Mouse (Mus musculus) intestine, postnatal 0 days (tissue): ENCODE measurements around the gene Tnfrsf9. TPM values are rescaled to one million over a fixed set of nuclear protein-coding genes. Genes with fewer than 3 reads are reported as not detected.

Experiments
- ATAC-seq: fragments of 200-750 bp; cut with Nextera tagmentation; 2 replicates; pipeline ENCODE4 v1.8.0; 2017; ENCODE audit warnings: mild to moderate bottlenecking, moderate TSS enrichment, moderate library complexity
- H3K27ac ChIP-seq: fragments of 300-500 bp; sonication (generic); 2 replicates; pipeline ENCODE4 v1.5.1; 2014; ENCODE audit warnings: mild to moderate bottlenecking, low read depth, low read length, moderate library complexity
- H3K27me3 ChIP-seq: fragments of 300-500 bp; sonication (generic); replicated peaks from 2 replicates; pipeline ENCODE4 v1.6.1; 2014; ENCODE audit warnings: low read length, mixed read lengths; ENCODE audit not compliant: control insufficient read depth, insufficient read depth
- H3K36me3 ChIP-seq: fragments of 300-500 bp; sonication (generic); 2 replicates; pipeline ENCODE4 v1.6.1; 2014; ENCODE audit warnings: mild to moderate bottlenecking, moderate library complexity; ENCODE audit not compliant: control insufficient read depth, insufficient read depth
- H3K4me1 ChIP-seq: fragments of 300-500 bp; sonication (generic); replicated peaks from 2 replicates; pipeline ENCODE4 v1.6.1; 2014; ENCODE audit warnings: antibody characterized with exemption, low read length, mixed read lengths; ENCODE audit not compliant: control insufficient read depth, insufficient read depth
- H3K4me2 ChIP-seq: fragments of 300-500 bp; sonication (generic); replicated peaks from 2 replicates; pipeline ENCODE4 v1.6.1; 2014; ENCODE audit warnings: low read depth, mild to moderate bottlenecking, moderate library complexity
- H3K4me3 ChIP-seq: fragments of 300-500 bp; sonication (generic); 2 replicates; pipeline ENCODE4 v1.5.1; 2014; ENCODE audit warnings: low read depth, low read length
- H3K9ac ChIP-seq: fragments of 300-500 bp; sonication (generic); 2 replicates; pipeline ENCODE4 v1.6.1; 2014; ENCODE audit warnings: mild to moderate bottlenecking, low read depth, low read length
- H3K9me3 ChIP-seq: fragments of 300-500 bp; sonication (generic); 2 replicates; pipeline ENCODE4 v1.6.1; 2016; ENCODE audit warnings: mixed run types; ENCODE audit not compliant: control insufficient read depth
- CTCF ChIP-seq: sonication (generic); IDR thresholded peaks from 2 replicates; pipeline ENCODE4 v1.5.1; 2016; ENCODE audit warnings: low read depth, mild to moderate bottlenecking, control low read depth, antibody characterized with exemption, moderate library complexity
- WGBS: fragments of 180-500 bp; shearing (Covaris S2); extraction: QIAGEN DNeasy Blood & Tissue Kit; methylation state at CpG from one replicate; pipeline ENCODE4 v1.1.7; 2014; 5-methylcytosine and 5-hydroxymethylcytosine counted together
- polyA plus RNA-seq: library from polyadenylated mRNA; unstranded; fragments of >200 nt; fragmentation: Nextera tagmentation; extraction: Ambion mirVana; gene quantifications from 2 replicates; pipeline ENCODE4 v1.2.1, GENCODE M21; 2015

Tnfrsf9 gene
- polyA plus RNA-seq, 1 experiment from 2014 or later = 0.20 TPM

- H3K4me3 ChIP-seq = no peak overlapping the region
- H3K4me1 ChIP-seq = 0 out of 2 replicates have a peak, but pooled peaks cover 4% of the 10 kb centered on the region
- H3K4me2 ChIP-seq = no peak overlapping the region
- no peak for TF ChIP-seq CTCF
- no peak overlapping the region for H3K9ac ChIP-seq
- WGBS = 73% methylated on average over 8 of the region's 8 CpGs
- H3K9me3 ChIP-seq = no peaks in the 10 kb centered on the region
- no peaks in the 10 kb centered on the region for H3K27me3 ChIP-seq
- H3K27ac ChIP-seq = no peak overlapping the region
- H3K36me3 ChIP-seq = no peaks in the 10 kb centered on the region
- ATAC-seq = no peak
Observed at GRCm38 (mm10) chr4:150917336-150918027, 3.1 kb downstream of the Tnfrsf9 start.

GRCm38 (mm10) chr4:150921206-150921605 is 6.8 kb downstream of the Tnfrsf9 start:
- ATAC-seq = no peak

DNA sequence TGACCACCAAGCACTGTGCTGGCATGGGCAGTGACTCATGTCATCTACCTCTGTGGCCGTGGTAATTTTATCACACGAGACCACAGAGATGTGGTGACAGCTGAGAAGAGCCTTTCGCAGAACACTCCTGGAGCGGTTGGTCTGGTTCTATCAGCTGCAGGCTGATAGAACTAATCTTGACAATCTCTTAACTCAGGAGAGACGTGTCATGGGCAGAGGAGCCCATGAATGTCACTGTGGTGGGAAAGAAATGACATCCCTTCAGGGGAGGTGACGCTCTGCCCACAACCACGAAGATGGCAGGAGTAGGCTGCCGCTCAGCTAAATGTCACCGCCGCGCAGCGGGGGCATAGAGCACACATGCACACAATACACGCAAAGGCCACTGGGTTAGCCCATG is 9.9 kb downstream of the Tnfrsf9 start:
- Histone ChIP-seq H3K4me2 (no peak overlapping the region), H3K4me3 (no peak overlapping the region), H3K27ac (no peak overlapping the region), H3K9ac (no peak overlapping the region), H3K9me3 (no peaks in the 10 kb centered on the region), H3K36me3 (no peaks in the 10 kb centered on the region), H3K27me3 (no peaks in the 10 kb centered on the region), H3K4me1 (no peaks in the 10 kb centered on the region)
- no peak for ATAC-seq
- WGBS = 75% methylated on average over 13 of the region's 13 CpGs
- TF ChIP-seq CTCF = no peak

More at GRCm38 (mm10) chr4:150921206-150921605, 6.8 kb downstream of the Tnfrsf9 start:
- no peak overlapping the region for H3K27ac ChIP-seq
- WGBS = 71% methylated on average over 8 of the region's 8 CpGs
- H3K27me3 ChIP-seq = no peaks in the 10 kb centered on the region
- no peak overlapping the region for H3K4me2 ChIP-seq
- no peaks in the 10 kb centered on the region for H3K4me1 ChIP-seq
- H3K4me3 ChIP-seq = no peak overlapping the region
- H3K36me3 ChIP-seq = no peaks in the 10 kb centered on the region
- TF ChIP-seq CTCF = no peak
- H3K9me3 ChIP-seq = no peaks in the 10 kb centered on the region
- no peak overlapping the region for H3K9ac ChIP-seq

GRCm38 (mm10) chr4:150924936-150925335 is 10.6 kb downstream of the Tnfrsf9 start:
- ATAC-seq = no peak
- H3K9me3 ChIP-seq = no peaks in the 10 kb centered on the region
- no peak for TF ChIP-seq CTCF
- WGBS = 77% methylated on average over 6 of the region's 6 CpGs
- H3K4me2 ChIP-seq = no peak overlapping the region
- no peaks in the 10 kb centered on the region for H3K27me3 ChIP-seq
- H3K9ac ChIP-seq = no peak overlapping the region
- H3K27ac ChIP-seq = no peak overlapping the region
- H3K36me3 ChIP-seq = no peaks in the 10 kb centered on the region
- no peaks in the 10 kb centered on the region for H3K4me1 ChIP-seq
- no peak overlapping the region for H3K4me3 ChIP-seq

GRCm38 (mm10) chr4:150925923-150926322 is 11.6 kb downstream of the Tnfrsf9 start:
- Histone ChIP-seq H3K9me3 (no peaks in the 10 kb centered on the region), H3K4me1 (no peaks in the 10 kb centered on the region), H3K36me3 (no peaks in the 10 kb centered on the region), H3K4me2 (no peak overlapping the region), H3K4me3 (no peak overlapping the region), H3K27me3 (no peaks in the 10 kb centered on the region), H3K9ac (no peak overlapping the region), H3K27ac (no peak overlapping the region)
- no peak for ATAC-seq
- TF ChIP-seq CTCF = peak; percentile 61
- 61% methylated on average over 5 of the region's 5 CpGs for WGBS

- no peak for ATAC-seq
- Histone ChIP-seq H3K36me3 (no peaks in the 10 kb centered on the region), H3K9ac (no peak overlapping the region), H3K4me3 (no peak overlapping the region), H3K27me3 (no peaks in the 10 kb centered on the region), H3K4me1 (no peaks in the 10 kb centered on the region), H3K9me3 (no peaks in the 10 kb centered on the region), H3K27ac (no peak overlapping the region), H3K4me2 (no peak overlapping the region)
- 48% methylated on average over 13 of the region's 14 CpGs for WGBS
- no peak for TF ChIP-seq CTCF
Observed at GRCm38 (mm10) chr4:150926924-150927705, 12.8 kb downstream of the Tnfrsf9 start.
